Mouse (Mus musculus): Measurements from ENCODE around the gene Wwc1.
"Not testable (repeated sequence)": the region's sequence is repeated elsewhere in the genome, so short reads cannot be mapped to it uniquely, and the experiment has no call there.

Wwc1 gene

DNA sequence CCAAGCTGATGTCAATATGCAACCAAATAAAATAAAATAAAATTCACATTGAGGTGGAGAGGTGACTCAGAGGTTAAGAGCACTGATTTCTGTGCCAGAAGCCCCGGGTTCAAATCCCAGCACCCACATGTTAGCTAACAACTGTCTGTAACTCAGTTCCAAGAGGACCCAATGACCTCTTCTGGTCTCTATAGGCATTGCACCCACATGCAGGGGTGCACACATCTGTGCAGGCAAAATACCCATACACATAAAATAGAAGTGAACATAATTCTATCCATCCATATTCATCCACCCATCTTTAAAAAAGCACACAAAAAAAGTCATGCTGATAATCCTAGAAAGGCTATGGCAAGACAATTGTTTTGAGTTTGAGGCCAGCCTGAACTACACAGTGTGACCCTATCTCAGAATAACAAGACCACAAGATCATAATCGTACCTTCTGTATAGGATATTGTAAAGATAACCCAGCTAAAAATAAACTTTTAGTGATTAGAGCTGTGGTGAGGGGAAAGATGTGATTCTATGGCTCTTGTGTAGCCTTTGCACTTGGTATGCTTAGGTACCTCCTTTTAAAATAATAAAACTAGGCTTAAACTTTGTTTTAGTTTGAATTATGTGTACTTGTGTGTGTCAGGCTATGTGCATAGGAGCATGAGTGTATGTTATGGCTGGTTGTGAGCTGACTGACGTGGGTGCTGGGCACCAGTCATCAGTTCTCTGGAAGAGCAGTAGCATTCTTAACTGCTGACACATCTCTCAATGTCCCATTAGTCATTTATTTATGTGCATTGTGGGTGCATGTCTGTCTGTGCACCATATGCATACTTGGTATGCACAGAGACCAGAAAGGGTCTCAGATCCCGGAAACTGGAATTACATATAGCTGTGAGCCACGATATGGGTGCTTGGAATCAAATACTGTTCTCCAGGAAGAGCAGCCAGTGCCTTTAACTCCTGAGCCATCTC lies 142.9 kb downstream of the Wwc1 start:
- no peak for DNase-seq (ENCODE audit: low spot score)

DNA sequence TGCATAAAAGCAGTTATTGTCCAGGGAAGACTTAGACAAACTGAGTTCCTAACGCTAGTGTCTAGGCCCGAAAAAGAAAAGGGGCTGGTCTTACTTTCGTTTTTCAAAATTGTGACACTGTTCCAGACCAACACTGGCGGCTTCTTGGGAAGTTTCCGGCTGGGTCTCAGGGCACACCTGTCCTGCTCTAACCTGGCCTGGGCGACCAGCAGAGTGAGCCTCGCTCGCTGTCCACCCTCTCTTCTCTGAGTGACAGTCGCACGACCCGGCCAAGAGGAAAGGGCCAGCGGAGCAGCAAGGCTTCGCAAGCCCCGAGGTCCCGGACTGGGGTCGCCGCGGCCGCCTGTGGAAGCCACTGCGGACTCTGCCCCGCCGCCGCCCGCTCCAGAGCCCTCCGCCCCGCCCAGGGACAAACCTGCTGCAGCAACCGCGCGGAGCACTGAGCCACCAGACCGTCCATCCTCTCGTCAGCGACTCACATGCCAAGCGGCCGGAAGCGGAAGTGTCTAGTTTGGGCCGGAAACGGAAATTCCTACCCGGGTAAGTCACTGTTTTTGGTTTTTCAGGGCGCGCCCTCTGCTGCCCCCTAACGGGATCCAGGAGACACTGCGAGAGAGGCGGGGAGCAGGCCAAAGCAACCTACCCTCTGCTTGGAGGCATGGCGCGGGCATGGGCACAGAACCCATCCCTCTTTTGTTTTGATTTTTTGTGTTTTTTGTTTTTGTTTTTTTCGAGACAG lies 146.1 kb downstream of the Wwc1 start, which contains the start of gene Rars:
Rars (minus strand) TSS at position 485 of the 739 bp plus-strand sequence.
- peak; percentile 65 for DNase-seq (ENCODE audit: low spot score)

DNA sequence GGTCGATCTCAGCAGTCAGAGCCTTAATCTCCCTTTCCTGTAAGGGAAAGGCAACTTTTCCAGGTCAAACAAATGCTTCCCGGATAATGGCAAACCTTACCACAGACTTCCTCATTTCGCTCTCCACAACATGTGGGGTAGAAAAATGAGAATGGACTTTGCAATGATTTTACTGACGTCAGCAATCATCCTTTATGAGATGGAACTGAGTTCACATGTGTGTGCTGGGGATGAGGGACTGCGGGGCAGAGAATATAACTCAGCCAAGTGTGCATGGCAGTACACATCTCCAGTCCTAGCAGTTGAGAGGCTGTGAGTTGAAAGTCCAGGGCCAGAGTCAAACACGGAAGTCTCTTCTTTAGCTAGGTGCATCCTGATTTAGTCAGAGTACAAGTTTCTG lies 147.1 kb downstream of the Wwc1 start:
- DNase-seq (ENCODE audit: low spot score): no peak

DNA sequence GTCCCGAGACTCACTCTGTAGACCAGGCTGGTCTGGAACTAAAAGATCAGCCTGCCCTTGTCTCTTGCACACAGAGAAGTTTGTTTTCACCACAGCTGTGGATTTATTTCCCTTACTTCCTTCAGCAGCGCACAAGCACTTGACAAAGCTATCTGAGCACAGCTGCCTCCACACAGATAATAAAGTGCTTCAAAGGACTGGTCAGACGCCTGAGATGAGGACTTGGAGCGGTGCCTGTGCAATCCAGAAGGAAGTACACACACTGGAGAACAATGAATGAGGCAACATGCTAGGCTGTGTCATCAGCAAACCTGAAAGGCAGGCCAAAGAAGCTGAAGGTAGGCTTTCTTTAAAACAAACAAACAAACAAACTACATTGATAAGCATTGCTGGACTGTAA lies 148.2 kb downstream of the Wwc1 start:
- no peak for DNase-seq (ENCODE audit: low spot score)

DNA sequence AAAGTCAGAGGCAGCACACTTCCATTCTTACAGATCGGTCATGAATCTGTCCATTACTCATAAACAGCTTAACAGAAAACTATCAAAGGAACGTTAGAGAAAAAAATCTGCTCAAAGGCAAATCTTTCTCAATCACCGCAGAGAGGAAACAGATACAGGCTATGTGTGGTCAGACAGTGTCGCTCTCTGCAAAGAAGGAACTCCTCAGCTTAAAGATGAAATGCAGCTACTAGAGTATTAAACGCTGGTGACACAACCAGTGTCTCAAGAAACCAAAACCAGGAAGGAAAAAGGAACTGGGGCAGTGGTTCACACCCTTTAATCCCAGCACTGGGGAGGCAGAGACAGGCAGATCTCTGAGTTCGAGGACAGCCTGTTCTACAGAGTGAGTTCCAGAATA lies 152.6 kb downstream of the Wwc1 start:
- no peak for DNase-seq (ENCODE audit: low spot score)

DNA sequence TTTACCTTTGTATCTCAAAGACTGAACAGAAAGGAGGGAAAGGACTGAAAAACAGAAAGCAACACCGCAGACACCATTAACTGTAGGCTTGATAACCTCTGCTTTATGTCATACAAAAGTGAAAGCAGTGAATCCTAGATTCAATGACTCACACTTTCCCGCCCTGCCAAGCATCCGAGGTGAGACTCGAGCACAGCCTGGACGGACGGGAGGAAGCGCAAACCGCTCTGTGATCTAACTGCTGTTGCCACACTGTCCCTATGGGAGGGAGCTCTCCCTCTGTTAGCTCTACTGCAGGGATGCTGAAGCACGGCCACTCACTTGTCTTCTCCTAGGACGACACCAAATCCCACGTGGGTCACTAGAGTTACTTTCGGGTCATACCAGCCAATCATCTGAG lies 164.0 kb downstream of the Wwc1 start:
- DNase-seq (ENCODE audit: low spot score): no peak

DNA sequence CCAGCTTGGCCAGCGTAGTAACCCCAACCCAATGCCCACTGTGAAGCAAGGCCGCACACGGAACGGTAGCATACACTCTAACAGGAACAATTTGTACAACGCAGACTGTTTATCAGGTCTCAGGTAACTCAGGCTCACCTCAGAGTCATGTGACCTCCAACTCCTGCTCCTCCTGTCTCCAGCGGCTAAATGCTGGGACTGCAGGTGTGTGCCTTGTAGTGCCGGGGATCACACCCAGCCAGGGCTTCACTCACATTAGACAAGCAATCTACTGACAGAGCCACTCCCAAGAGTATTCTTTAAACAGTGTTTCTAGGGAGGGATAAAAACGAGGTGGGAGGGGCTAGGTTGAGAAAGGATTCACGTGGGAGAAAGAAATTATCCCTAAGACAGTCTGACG lies 168.9 kb downstream of the Wwc1 start:
- DNase-seq (ENCODE audit: low spot score): no peak

DNA sequence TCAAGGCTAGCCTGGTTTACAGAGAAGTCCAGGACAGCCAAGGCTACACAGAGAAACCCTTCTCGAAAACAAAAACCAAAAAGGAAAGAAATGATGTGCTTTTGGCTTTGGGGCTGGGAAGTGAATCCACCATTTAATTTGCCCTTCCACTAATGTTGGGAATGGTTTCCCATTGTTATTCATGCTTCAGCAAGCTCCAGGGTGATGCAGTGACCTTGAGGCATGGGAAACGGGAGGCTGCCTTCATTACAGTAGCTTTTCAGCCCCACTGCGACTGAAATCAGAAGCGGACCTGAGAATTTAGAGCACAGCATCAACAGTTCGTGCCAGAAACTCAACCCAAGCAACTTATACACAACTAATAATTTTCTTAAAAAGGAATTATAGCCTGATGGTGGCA lies 179.0 kb downstream of the Wwc1 start:
- DNase-seq (ENCODE audit: low spot score): no peak

DNA sequence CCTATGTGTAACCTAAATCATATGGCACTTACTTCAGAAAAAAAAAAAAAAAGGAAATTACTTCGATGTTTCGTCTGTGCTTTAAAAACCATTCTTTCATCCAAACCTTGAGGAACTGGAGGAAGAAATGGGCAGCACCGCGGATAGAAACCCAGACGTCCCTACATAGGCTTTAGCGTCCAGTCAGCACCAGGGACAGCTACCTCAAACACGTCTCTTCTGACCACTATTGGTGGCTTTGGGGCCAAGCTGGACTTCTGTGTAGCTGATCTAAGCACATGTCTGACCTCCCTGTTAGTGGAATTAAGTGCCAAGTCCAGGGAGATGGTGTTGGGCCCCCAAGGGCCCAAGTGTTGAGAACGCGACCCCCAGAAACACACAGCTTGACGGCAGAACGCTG lies 181.5 kb downstream of the Wwc1 start, which contains the start of gene Fbll1:
Fbll1 (minus strand) TSS at position 11 of the 400 bp plus-strand sequence.
- DNase-seq (ENCODE audit: low spot score): peak; percentile 26

DNA sequence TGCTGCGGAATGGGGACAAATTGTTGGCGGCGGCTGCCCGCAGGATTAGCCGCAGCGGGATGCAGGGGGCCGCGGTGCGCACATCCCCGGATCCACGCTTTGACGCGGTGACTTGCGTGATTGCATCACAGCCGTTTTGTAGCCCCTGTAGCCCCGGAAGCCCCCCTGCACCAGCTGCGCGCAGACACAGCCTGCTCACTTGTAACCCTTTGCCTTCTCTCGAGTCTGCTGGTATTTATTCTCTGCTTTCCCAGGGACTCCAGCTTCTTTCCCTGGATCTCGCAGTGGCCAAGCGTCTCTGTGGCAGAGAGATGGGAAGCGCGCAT lies 181.9 kb downstream of the Wwc1 start:
- DNase-seq (ENCODE audit: low spot score): no peak

DNA sequence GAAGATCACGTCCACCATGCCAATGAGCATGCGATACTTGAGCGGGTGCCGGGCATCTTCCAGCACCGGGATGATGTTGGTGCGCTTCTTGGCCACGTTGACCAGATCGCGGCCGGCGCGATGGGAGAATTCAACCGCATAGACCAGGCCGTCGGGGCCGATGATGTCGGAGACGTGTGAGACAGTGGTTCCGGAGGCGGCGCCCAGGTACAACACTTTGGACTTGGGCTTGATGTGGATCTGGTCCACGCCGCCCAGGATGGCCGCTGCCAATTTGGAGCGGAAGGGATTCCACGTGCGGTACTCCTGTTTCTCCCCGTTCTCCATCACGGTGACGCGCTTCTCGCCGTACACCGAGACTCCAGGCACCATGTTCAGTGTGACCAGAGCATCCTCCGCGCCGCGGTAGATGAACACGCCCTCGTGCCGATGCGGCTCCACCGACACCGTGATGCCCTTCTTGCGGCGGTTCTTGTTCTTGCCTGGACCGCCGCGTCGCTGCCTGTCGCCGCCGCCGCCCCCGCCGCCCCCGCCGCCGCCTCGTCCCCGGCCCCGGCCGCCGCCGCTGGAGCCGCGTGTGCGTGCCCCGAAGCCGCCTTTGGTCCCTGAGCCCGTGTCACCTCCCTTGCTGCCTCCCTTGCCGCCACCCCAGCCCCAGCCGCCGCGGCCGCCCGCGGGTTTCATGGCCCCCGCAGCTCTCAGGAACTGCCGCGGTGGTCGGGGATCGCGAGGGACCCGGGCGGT lies 182.4 kb downstream of the Wwc1 start:
- DNase-seq (ENCODE audit: low spot score): no peak

DNA sequence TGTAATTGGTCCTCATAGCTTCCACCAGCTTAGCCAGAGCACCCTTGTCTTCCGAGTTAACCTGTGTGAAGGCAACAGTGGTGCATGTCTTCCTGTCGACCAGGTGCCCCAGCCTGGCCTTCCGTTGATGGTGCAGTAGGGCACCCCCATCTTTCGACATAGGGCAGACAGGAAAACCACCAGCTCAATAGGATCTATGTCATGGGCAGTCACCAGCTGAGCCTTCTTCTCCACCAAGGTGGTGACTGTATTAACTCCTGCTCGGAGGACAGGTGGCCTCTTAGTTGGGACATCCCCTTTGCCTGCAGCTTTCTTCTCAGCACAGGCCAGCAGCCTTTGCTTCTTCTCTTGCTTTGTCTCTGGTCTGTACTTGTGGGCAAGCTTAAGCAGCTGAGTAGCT lies 187.5 kb downstream of the Wwc1 start:
- DNase-seq (ENCODE audit: low spot score): not testable (repeated sequence)

DNA sequence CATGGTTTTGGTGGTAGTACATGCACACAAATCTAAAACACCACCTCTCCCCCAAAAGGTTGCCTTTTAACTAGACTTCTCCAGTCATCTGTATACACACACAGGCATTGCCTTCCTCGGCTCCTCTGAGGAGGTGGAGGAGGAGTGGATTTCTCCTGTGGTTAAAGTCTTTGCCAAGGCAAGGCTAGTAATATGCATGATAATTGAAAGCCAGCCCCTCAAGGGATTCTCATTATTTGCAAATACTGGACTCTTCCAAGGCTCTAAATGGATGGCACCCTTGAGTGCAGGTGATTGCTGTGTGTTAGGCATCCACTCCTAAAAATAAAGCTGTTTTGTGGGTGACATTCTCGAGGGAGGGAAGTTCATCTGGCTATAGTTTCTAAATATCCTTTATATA lies 191.9 kb downstream of the Wwc1 start:
- no peak for DNase-seq (ENCODE audit: low spot score)

Measured in ovary, postnatal 10 days (tissue).